Mouse (Mus musculus): ENCODE measurements around the gene Ccr8.

Ccr8 gene

DNA sequence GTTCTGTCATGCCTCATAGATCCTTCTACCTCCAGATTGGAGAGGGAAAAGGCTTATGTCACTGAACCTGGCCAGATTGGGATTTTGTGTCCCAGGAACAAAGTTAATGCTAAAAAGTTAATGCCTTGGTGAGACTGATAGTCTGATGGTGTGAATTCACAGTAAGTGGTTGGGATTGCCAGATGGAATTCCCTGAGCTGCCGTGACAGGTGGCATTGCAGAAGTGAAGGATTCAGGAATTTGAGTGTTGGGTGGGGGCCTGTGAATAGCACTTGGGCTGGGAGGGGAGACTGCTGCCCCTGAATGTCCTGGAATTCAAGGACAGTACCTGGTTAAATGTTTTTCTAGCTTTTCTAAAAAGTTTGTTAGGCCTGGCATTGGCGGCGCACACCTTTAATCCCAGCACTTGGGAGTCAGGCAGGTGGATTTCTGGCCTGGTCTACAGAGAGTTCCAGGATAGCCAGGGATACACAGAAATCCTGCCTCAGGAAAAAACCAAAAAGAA is 39.9 kb downstream of the Ccr8 start:
- in situ Hi-C loops (cut with MboI; ENCODE audit: low sequenced_read_pairs): no loop called here

DNA sequence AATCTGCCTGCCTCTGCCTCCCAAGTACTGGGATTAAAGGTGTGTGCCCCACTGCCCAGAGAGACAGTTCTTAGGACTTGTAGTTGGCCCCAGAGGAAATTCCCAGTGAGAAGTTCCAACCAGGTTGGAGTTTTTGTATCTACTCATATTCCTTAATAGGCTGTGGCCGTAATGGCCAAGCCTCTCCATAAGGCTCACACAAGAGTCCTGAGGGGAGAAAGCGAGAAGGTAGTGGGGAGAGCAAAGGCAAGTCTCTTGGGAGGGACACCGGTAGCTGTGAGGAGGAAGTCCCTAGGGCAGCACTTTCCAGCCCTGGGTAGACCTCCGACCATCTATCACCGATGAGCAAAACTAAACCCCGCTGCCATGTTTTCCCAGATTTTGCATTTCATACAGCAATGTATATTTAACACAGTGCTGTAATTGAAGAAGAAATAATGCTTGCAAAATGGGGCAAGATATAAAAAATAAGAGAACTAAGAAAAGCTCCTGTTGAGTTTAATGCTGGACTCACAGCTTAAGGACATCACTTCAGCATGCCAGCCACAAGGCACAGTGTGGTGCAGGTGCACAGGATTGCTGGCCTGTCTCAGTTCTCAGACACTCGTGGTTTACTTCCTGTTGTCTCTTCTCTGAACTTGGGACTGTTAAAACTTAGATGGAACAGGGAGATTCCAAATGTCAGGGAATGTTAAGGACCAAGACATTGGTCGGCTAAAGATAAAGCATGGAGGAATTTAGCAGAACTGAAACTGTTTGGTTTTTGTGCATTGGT is 41.3 kb downstream of the Ccr8 start:
- in situ Hi-C loops (cut with MboI; ENCODE audit: low sequenced_read_pairs): no loop called here

GRCm38 (mm10) chr9:120133755-120134475 is 42.0 kb downstream of the Ccr8 start:
- in situ Hi-C loops (cut with MboI; ENCODE audit: low sequenced_read_pairs): no loop called here

DNA sequence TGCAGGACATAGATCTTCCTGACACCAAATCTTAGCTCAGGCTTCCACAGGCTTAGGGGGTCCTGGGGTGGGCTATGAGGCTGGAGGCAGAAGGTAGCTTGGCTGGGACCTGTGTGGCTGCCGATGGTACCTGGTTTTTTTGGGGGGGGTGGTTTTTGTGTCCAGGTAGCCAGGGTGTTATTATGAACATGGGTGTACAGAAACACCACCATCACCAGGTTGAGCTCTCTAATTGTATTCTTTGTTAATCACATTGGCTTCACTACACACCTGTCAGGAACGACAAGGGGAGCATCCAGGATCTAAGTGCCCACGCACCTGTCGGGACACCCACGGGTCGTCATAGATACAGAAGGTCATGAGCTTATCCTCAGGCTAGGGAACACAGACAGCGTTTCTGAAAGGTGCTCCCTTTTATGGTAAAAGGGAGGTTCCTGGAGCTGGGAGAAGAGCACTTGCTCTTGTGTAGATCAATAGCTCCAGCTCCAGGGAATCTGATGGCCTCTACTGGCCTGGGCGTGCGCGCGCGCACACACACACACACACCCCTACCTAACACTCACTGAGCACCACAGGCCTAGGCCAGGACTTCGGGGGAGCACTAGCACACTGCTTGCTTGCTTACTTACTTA is 42.7 kb downstream of the Ccr8 start:
- in situ Hi-C loops (cut with MboI; ENCODE audit: low sequenced_read_pairs): no loop called here

GRCm38 (mm10) chr9:120135454-120135853 is 43.5 kb downstream of the Ccr8 start:
- in situ Hi-C loops (cut with MboI; ENCODE audit: low sequenced_read_pairs): no loop called here

GRCm38 (mm10) chr9:120140652-120141051 is 48.7 kb downstream of the Ccr8 start:
- in situ Hi-C loops (cut with MboI; ENCODE audit: low sequenced_read_pairs): no loop called here

GRCm38 (mm10) chr9:120144474-120144873 is 52.6 kb downstream of the Ccr8 start:
- in situ Hi-C loops (cut with MboI; ENCODE audit: low sequenced_read_pairs): no loop called here

Data from CH12F3 (cell line).